Mouse (Mus musculus): Measurements from ENCODE around the gene Hist1h3a.
"Not testable (repeated sequence)": the region's sequence is repeated elsewhere in the genome, so short reads cannot be mapped to it uniquely, and the experiment has no call there.

The Hist1h3a gene

DNA sequence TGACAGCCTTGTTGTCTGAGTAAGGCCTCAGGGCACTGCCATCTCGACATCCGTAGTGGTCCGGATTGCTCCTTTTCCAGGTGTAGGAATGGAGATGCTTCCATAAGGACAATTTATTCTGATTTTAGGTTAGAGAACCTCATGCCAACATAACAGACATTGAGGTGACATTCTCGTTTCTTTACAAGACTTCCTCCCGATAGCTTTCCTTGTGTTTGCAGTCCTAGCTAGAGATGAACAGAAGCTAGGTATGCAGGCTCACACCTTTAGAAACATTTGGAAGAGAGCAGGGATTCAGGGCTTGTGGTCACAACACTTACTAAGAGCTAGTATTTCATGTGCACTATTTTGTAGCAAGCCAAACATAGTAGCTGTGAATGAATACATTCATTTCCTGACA, 19.0 kb downstream of the Hist1h3a start:
- no peak for DNase-seq (ENCODE audit: low read depth, low spot score)

- peak; percentile 10 for DNase-seq (ENCODE audit: low read depth, low spot score)
Observed at GRCm38 (mm10) chr13:23742007-23742406, 20.2 kb downstream of the Hist1h3a start.

GRCm38 (mm10) chr13:23740910-23741309, 21.3 kb downstream of the Hist1h3a start:
- DNase-seq (ENCODE audit: low read depth, low spot score): peak; percentile 47

GRCm38 (mm10) chr13:23740256-23740840, 21.8 kb downstream of the Hist1h3a start:
- no peak for DNase-seq (ENCODE audit: low read depth, low spot score)

DNA sequence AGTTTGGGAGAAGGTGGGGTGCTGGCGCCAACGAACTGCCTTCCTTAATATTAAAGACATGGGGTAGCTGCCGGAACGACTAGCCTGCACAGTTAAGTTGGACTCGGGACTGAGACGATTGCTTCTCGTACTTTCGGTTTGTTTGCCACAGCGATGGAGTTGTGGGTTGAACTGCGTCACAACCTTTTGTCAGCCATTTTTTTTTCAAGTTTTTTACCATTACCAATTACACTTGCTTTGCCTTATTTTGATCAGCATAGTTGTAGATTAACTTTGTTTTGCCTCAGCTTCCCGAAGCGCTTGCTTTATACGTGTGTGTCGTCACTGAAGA, 22.3 kb downstream of the Hist1h3a start:
- no peak for DNase-seq (ENCODE audit: low read depth, low spot score)

GRCm38 (mm10) chr13:23739069-23739921, 22.9 kb downstream of the Hist1h3a start:
- DNase-seq (ENCODE audit: low read depth, low spot score): peak; percentile 95

DNA sequence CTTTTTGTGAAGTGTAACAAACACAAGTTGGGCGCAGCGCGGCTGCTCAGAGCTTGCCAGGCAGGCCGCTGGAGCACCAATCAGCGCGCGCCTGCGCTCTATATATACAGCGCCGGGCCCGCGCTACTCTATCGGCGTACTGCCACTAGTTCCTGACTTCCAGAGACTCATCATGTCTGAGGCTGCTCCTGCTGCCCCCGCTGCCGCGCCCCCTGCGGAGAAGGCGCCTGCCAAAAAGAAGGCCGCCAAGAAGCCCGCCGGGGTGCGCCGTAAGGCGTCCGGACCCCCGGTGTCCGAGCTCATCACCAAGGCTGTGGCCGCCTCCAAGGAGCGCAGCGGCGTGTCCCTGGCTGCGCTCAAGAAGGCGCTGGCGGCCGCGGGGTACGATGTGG, 23.5 kb downstream of the Hist1h3a start, which contains the start of gene Hist1h1c:
Gene Hist1h1c (plus strand): TSS at position 132 of the 392 bp plus-strand sequence.
- DNase-seq (ENCODE audit: low read depth, low spot score): peak; percentile 97

GRCm38 (mm10) chr13:23738041-23738440, 24.1 kb downstream of the Hist1h3a start:
- no peak for DNase-seq (ENCODE audit: low read depth, low spot score)

GRCm38 (mm10) chr13:23737091-23737490, 25.1 kb downstream of the Hist1h3a start:
- DNase-seq (ENCODE audit: low read depth, low spot score): no peak

GRCm38 (mm10) chr13:23732156-23732804, 29.9 kb downstream of the Hist1h3a start:
- DNase-seq (ENCODE audit: low read depth, low spot score): peak; percentile 46

DNA sequence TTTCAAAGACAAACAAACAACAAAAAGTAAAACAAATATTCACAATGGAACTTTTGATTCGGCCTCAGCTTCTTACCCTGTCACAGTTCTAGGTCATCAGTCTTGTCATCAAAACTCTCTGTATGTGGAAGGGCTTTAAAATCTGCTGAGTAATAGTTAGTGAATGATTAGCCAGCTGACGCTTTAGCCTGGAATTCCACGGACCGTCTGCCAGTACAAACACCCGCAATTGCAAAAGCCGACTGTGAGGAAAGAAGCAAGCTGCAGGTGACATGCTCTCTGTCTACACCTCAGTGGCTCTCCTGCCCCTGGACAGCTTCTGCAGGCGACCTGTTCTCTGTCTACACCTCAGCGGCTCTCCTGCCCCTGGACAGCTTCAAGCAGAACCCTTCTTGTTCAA, 31.7 kb downstream of the Hist1h3a start:
- no peak for DNase-seq (ENCODE audit: low read depth, low spot score)

- DNase-seq (ENCODE audit: low read depth, low spot score): no peak
Observed at GRCm38 (mm10) chr13:23729706-23730105, 32.5 kb downstream of the Hist1h3a start.

DNA sequence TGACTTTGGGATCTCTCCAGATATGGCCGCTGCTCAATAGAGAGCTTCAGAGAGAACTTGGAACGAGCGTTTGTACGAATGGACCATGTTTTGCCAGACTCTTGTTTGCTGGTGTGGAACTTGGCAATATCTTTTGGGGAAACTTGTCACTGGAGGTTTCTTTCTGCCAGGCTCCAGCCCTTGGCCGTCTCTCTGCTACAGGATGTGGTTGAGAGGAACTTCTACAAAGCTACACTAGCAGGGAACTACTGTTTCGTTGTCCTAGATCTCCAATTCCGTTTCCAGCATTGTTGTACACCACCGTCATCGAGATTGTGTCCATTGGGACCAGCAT, 33.0 kb downstream of the Hist1h3a start:
- DNase-seq (ENCODE audit: low read depth, low spot score): no peak

- DNase-seq (ENCODE audit: low read depth, low spot score): no peak
Observed at GRCm38 (mm10) chr13:23728472-23729191, 33.6 kb downstream of the Hist1h3a start.

- DNase-seq (ENCODE audit: low read depth, low spot score): no peak
Observed at GRCm38 (mm10) chr13:23725213-23725612, 37.0 kb downstream of the Hist1h3a start.

- no peak for DNase-seq (ENCODE audit: low read depth, low spot score)
Observed at GRCm38 (mm10) chr13:23724239-23724638, 37.9 kb downstream of the Hist1h3a start.

- not testable (repeated sequence) for DNase-seq (ENCODE audit: low read depth, low spot score)
Observed at GRCm38 (mm10) chr13:23717593-23718245, 44.5 kb downstream of the Hist1h3a start.

- DNase-seq (ENCODE audit: low read depth, low spot score): no peak
Observed at GRCm38 (mm10) chr13:23717176-23717575, 45.0 kb downstream of the Hist1h3a start.

DNA sequence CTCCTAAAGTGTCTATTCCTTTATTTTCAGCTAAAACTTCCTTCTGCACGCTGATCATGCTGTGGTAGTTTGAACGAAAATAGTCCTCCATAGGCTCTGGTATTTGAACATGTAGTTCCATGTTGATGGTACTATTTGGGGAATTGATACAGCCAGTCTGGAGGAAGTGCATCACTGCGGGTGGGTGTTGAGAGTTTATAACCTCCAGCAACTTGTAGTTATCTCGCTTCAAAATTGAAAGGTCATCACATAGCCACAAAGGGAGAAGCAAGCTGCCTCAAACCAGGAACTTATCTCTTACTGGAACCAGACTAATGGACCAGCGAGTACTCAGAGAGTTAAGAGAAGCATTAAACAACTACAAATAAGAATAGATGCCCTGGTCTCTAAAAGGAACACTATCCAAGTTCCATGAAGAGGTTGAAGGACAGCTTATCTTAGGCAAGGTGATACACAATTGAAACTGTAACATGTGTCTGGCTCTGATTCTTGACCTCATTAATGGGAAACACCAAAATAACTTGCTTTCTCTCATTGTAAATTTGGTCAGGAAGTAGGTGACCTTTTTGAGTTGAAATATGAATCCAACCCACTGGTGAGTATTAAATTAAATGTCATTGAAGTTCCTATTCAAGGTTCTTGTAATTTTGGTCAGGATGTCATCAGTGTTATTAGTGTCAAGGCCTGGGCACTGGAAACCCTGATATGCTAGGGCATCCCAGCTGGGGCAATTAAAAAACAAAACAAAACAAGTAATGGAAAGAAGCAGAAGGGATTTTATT, 45.7 kb downstream of the Hist1h3a start:
- DNase-seq (ENCODE audit: low read depth, low spot score): no peak
